Mouse (Mus musculus) gastrocnemius, adult 18-20 months (tissue): ENCODE results near the gene Stard5. TPM values are rescaled to one million over a fixed set of nuclear protein-coding genes. Genes with fewer than 3 reads are reported as not detected.
A peak's percentile ranks its signal among the peaks of the same experiment; 100 is the strongest.

Experiments used
- DNase-seq: peaks from one replicate; pipeline ENCODE4 v3.0.0; 2021; ENCODE audit warnings: low spot score
- total RNA-seq, 2 experiments: library from RNA; stranded (reverse); gene quantifications; 2 replicates each; pipeline ENCODE4 v1.2.3; 2021

The Stard5 gene
- total RNA-seq, 2 experiments from 2014 or later: 3.1 to 4.1 TPM

- no peak for DNase-seq
Observed at GRCm38 (mm10) chr7:83632682-83633120, 942 bp downstream of the Stard5 start.

DNA sequence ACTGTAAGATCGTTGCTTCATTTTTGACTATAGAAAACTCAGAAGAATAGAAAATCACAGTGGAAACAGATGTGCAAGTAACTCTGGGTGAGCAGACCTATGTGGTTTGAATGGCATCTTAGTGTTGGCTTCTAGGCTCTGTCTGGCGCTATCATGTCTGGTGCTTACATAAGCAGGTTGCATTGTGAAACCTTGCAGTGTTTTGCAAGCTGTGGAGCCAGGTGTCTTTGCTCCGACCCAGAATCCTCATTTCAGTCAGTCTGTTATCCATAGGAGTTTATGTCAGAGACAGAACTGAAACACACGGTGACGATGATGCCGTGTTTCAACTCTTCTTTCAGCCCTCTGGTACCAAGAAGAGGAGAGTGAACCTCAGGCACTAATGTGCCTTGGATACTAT is 2.1 kb downstream of the Stard5 start:
- no peak for DNase-seq

DNA sequence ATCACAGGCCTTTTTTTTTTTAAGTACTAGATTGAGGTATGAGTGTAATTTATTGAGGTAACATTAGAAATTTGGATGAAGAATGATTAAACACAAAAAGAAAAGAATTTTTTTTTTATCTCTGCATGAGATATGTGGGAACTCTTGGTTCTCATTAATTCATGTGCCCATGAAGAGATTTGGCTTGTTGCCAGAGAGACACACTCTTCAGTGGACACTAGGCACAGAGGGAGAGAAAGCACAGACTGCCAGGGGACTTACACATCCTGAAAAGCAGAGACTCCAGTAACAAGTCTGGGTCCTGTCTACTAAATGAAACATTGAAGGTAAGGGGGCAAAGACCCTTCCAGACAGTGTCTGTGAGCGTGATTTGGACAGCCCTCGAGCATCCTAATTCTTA is 4.0 kb downstream of the Stard5 start:
- DNase-seq: no peak

- DNase-seq: no peak
Observed at GRCm38 (mm10) chr7:83636425-83636824, 4.7 kb downstream of the Stard5 start.

DNA sequence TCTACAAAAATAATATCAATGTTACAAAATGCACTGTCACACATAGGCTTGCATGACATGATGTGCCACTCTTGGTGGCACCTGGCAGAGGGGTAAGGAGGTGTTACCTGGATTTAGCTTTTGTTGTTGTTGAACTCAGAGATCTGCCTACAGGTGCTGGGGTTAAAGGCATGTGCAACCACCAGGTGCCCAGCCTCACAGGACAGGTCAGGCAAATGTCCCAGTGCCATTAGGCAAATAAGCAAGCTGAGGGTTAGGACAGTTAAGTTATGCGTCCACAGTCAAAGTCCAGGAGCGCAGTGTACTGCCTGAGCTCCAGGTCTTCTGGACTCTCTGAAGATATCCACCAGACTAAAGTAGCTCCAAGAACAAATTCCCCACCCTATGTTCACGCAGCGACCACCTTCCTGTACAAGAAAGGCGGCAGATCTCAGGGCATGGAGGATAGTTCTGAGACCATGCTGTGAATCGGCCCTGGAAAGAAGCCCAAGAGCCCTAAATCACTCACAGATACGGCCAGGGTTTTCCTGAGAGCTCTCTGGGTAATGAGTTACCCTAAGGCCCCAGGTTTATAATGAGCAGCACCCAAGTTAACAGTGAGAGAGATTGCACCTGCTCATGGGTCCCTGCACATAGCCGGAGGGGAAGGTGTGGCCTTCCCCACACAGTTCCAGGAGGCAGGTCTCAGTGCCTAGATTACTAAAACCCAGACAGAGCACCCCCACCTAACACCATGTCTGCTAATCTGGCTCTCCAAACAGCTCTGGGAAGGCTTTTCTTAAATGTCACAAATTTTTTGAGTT is 6.2 kb downstream of the Stard5 start:
- no peak for DNase-seq

DNA sequence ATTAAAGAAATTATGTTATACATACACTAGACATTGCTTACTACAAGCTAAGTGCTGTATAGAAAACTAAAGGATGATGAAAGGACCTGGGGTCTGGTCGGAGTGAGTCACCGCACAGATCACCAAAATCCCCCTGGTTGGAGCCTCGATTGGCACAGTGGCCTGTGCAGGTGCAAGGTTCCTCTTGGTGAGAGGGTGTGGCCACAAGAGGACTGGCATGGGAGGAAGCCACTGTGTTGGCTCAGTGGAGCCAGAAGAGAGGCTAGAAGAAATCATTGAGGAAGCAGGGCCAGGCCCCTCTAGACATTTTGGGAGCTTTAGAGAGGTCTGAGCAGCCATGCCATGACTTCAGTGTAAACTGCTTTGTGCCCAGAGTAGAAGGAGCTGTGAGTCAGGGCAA is 7.3 kb downstream of the Stard5 start:
- DNase-seq: no peak

DNA sequence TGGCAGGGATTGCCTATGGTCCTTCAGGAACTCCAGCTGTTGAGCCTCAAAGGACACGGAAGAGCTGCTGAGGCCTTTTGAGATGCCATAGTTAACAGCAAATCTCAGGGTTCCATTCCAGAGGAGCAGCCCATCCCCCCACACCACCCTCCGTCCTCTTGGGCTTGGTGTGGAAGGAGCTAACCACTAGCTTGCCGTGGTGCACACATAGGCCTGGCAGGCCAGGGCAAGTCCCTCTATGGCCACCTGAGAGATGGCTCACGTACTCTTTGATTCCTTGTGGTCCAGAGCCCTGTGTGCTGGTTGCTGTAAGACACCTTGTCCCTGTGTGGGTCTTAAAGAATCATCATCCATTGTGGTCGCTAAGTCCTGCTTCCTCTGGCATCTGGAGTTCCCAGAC is 8.8 kb downstream of the Stard5 start:
- DNase-seq: no peak

GRCm38 (mm10) chr7:83641163-83641562 is 9.4 kb downstream of the Stard5 start:
- no peak for DNase-seq

- no peak for DNase-seq
Observed at GRCm38 (mm10) chr7:83643581-83643980, 11.8 kb downstream of the Stard5 start.

GRCm38 (mm10) chr7:83644761-83645160 is 13.0 kb downstream of the Stard5 start:
- DNase-seq: no peak

DNA sequence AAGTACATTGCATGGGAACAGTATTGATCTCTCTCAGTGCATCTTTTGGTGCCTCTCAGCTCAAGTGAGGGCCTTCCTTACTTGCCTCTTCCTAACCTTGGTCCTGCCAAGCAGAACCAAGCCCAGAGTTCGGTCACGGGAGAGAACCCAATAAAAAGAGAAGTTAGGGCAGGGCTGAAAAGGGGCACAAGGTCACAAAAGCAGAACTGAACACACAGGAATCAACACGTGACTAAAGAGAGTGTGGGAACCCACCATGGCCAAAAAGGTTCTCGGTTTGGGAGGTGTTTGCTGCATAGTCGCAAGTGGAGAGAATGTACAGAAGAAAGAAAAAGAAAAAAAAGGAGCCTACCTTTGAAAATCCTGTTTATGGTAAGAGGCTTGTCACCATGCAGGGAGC is 13.7 kb downstream of the Stard5 start:
- DNase-seq: peak; percentile 20

GRCm38 (mm10) chr7:83648807-83649206 is 17.0 kb downstream of the Stard5 start:
- no peak for DNase-seq

GRCm38 (mm10) chr7:83650638-83651037 is 18.9 kb downstream of the Stard5 start:
- no peak for DNase-seq

DNA sequence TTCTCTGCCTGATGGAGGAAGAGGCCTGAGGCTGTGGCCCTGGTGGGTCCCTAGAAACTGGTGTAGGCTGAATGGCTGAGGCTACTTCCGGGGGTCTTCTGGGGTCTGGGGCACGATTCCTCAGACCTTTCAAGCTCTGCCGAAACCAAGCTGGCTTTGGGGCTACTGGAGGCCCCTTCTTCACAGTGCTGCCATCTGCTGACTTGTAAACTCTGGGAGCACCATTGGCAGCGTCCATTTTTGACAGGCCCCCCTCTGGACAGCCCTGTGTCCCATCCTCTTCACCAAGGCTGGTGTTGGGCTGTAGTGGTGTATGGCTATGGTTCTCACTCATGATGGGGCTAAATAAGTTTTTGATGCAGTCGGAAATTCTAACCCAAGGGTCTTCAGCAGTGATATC is 20.7 kb downstream of the Stard5 start:
- DNase-seq: no peak

DNA sequence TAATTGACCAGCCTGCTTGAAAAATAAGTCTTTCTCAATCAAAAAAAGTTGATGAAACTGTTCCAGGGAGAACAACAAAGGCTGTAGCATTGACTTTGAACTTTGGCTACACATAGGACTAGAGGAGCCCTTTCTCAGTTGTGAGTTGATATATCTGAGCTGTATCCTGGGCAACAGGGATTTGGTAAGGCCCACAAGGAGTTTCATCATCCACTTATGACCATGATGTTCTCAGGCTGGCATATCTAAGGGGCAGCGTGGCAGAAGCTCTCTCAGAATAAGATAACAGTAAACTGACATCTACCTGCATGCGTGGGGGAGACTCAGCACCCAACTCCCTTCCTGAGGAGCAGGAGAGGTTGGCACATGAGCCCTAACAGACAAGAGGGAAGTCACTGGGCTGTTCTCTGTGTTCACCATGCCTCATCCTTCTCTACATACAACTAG is 21.9 kb downstream of the Stard5 start:
- no peak for DNase-seq

- DNase-seq: no peak
Observed at GRCm38 (mm10) chr7:83654196-83654595, 22.4 kb downstream of the Stard5 start.

DNA sequence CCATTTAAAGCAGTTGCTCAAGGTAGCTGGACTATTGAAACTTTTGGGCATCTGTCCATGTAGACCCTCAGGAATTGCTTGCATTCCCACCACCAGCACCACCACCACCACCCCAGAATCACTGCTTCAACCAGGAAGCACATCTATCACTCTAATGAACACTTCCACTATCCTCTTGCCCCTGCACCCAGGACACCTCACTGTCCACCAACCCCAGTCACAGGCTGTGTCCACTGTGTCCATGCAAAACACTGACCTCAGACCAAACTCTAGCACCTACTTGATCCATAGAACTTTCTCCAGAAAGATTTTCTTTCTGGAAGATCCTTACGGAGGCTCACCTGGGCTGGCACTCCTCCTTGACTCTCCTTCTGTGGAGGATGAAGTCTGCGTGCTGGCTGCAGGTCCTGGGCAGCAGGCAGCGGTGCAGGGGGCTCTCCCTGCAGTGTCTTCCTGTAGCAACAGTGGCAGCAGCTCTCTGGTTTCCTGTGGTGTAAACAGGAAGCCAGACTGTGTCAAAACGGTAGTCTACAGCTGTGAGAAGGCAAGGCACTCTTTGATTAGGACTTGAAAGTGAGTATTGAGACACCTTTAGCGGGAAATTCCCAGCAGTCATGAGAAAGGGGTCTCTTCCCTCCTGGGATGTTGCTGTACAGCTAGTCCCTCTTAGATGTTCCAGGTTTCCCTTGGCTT is 23.3 kb downstream of the Stard5 start:
- no peak for DNase-seq

- no peak for DNase-seq
Observed at GRCm38 (mm10) chr7:83658716-83659115, 27.0 kb downstream of the Stard5 start.

DNA sequence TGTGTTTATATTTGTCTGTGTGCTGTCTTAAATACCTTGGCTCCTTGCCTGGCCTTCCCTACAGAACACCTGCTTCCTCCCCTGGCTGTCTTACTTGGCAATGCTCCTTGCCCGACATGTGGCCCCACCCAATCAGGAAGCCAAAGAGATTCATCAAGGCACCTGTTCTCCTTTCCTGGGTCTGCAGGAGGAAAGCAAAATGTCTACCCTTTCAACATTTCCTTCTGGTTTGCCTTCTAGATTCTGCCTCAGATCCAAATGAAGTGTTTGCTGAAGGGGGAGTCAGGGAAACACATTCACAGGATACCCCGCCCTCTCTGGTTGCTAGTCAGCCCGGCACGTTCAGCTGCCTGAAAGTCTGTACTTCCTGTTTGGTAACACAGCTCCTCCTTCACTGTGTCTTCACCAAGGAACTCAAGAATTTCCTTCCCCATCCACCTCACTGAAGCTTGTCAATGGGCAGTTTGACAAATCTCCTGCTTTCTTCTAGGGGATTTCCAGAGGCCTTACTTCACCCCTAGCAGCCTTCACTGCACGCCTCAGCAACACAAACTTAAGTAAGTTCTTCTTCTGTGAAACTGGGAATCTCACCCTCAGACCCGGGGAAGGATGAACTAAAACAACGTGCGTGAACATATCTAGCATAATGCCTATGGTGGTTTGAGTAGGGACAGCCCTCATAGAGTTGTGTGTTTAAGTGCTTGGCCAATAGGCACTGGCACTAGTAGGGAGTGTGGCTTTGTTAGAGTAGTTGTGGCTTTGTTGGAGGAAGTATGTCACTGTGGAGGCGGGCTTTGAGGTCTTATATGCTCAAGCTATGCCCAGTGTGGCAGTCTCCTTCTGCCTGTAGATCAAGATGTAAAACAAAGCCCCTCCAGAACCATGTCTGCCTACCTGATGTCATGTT is 27.7 kb downstream of the Stard5 start:
- DNase-seq: peak; percentile 21

GRCm38 (mm10) chr7:83660273-83660691 is 28.5 kb downstream of the Stard5 start:
- DNase-seq: no peak

DNA sequence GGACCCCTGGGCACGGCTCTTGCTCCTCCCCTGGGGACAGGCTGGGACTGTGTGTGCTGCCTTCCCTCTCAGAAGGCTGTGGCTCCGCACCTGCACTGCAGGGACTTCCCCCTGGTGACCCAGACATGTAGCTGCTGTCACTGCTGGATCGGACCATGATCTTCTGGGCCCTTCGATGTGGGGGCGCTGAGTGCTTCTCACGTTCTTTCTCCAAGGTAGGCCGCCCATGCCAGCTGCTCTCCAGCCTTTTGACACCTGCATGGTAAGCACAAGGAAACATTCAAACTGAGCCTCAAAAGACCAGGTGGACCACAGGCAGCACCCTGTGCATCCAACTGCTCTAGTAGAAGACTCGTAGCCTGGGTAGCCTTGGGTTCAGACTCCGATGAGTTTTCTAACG is 29.3 kb downstream of the Stard5 start:
- no peak for DNase-seq

DNA sequence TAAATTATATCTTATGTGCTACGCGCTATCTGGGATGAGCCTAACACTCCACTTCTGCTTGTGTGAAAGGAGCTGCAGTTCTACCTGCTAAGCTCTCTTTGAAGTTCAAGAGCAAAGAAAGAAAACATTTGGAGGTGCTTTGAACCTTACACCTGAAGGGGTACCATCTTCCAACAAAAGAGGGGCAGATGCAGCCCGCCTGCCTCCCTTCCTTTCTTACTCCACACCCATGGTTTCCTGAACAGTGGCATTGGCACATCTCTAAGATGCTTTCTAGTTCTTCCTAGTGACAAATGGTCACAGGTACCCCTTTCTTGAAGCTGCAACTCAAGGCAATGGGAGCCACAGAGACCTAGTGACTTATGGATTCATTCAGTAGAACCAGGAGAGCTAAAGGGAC is 30.0 kb downstream of the Stard5 start:
- no peak for DNase-seq
